Mouse (Mus musculus) embryo, embryonic 9.5 days (tissue): ENCODE results near the gene Poc1a.

Source experiments
- DNase-seq: peaks from one replicate; pipeline ENCODE4 v3.0.0-alpha.2; 2017; ENCODE audit errors: extremely low spot score

The Poc1a gene

DNA sequence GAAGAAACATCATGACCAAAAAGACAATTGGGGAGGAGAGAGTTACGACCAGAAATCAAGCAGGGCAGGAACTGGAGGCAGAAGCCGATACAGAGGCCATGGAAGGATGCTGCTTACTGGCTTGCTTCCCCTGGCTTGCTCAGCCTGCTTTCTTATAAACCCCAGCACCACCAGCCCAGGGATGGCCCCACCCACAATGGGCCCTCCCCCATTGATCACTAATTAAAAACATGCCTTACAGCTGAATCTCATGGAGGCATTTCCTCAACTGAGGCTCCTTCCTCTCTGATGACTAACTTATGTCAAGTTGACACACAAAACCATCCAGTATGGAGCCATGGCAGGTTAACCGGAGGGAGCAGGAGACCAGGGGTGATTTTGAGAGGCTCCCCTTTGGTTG is 118.9 kb downstream of the Poc1a start:
- DNase-seq: no peak
